Mouse (Mus musculus): Measurements from ENCODE around the gene Sprr2h.
A peak's percentile ranks its signal among the peaks of the same experiment; 100 is the strongest.

Gene Sprr2h

GRCm38 (mm10) chr3:92385385-92385784 is at the start of gene Sprr2h:
Gene Sprr2h, plus strand, starts transcription at chr3:92385685.
- no peak for DNase-seq (ENCODE audit: inconsistent ontology term)

- DNase-seq (ENCODE audit: inconsistent ontology term) = no peak
Measured at GRCm38 (mm10) chr3:92336278-92336677, 49.2 kb upstream of the Sprr2h start.

- DNase-seq (ENCODE audit: inconsistent ontology term) = no peak
Measured at GRCm38 (mm10) chr3:92338840-92339239, 46.6 kb upstream of the Sprr2h start, which contains the start of gene Sprr2d. Gene Sprr2d, plus strand, starts transcription at chr3:92339140.

- DNase-seq (ENCODE audit: inconsistent ontology term) = no peak
Measured at GRCm38 (mm10) chr3:92351843-92352242, 33.6 kb upstream of the Sprr2h start, which contains the start of gene Sprr2e. Gene Sprr2e, plus strand, starts transcription at chr3:92352143.

GRCm38 (mm10) chr3:92361619-92362018 is 23.9 kb upstream of the Sprr2h start:
- DNase-seq (ENCODE audit: inconsistent ontology term) = no peak

- DNase-seq (ENCODE audit: inconsistent ontology term) = no peak
Measured at GRCm38 (mm10) chr3:92364887-92365286, 20.6 kb upstream of the Sprr2h start, which contains the start of gene Sprr2f. Gene Sprr2f, plus strand, starts transcription at chr3:92365187.

GRCm38 (mm10) chr3:92373613-92374012 is 11.9 kb upstream of the Sprr2h start:
- no peak for DNase-seq (ENCODE audit: inconsistent ontology term)

GRCm38 (mm10) chr3:92394301-92394700 is 8.8 kb downstream of the Sprr2h start:
- peak; percentile 5 for DNase-seq (ENCODE audit: inconsistent ontology term)

GRCm38 (mm10) chr3:92407691-92408090 is 22.2 kb downstream of the Sprr2h start, which contains the start of gene Sprr2i:
Gene Sprr2i, plus strand, starts transcription at chr3:92407991.
- DNase-seq (ENCODE audit: inconsistent ontology term) = no peak

- no peak for DNase-seq (ENCODE audit: inconsistent ontology term)
Measured at GRCm38 (mm10) chr3:92417782-92418181, 32.3 kb downstream of the Sprr2h start, which contains the start of gene Sprr2j-ps. Gene Sprr2j-ps, plus strand, starts transcription at chr3:92418082.

GRCm38 (mm10) chr3:92429323-92429722 is 43.8 kb downstream of the Sprr2h start, which contains the start of gene Gm9774:
Gene Gm9774, minus strand, starts transcription at chr3:92429423.
- DNase-seq (ENCODE audit: inconsistent ontology term) = no peak

GRCm38 (mm10) chr3:92432282-92432681 is 46.8 kb downstream of the Sprr2h start, which contains the start of gene Sprr2k:
Gene Sprr2k, plus strand, starts transcription at chr3:92432582.
- no peak for DNase-seq (ENCODE audit: inconsistent ontology term)
